Mouse (Mus musculus) retina, adult 2 months (tissue): ENCODE results near the gene Tmem63b.

Experiments used
- DNase-seq: peaks from one replicate; pipeline ENCODE4 v3.0.0-alpha.2; 2012; ENCODE audit warnings: low read depth, low spot score

The Tmem63b gene

GRCm38 (mm10) chr17:45672598-45672997 is 14.1 kb downstream of the Tmem63b start:
- no peak for DNase-seq

DNA sequence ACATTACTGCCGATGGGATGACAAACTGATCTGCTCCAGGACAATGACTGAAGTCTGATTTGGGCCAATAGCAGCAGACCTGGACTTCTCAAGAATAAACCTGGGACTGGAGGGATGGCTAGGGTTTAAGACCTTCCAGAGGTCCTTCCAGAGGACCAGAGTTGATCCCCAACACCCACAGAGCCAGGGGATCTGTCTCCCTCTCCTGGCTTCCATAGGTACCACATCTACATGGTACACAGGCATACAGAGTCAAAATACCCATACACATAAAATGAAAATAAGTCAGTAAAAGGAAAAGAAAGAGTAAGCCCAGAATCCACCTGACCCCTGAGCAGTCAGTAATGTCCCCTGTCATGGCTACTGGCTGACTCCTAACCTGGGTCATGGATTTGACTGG is 14.9 kb downstream of the Tmem63b start:
- DNase-seq, result no peak

- DNase-seq, result no peak
Measured at GRCm38 (mm10) chr17:45667986-45668385, 18.7 kb downstream of the Tmem63b start.

GRCm38 (mm10) chr17:45667481-45667880 is 19.2 kb downstream of the Tmem63b start:
- DNase-seq, result no peak

DNA sequence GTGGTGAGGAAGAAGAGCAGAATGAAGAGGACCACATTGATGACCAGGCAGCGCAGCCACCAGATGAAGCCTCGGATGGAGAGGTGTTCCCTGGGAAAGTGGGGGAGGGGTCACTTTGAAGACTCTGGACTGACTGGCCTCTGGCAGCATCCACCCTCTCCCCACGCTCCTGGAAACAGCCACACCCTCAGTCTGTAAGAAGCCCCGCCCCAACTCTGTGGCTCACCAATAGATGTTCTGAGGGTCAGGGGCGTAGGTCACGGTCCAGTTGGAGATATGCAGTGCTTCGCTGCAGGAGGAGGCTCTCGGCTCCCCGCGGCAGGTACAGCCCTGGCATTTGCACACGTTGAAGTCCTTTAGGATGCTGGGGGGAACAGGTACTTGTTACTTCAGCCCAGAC is 20.6 kb downstream of the Tmem63b start:
- no peak for DNase-seq

DNA sequence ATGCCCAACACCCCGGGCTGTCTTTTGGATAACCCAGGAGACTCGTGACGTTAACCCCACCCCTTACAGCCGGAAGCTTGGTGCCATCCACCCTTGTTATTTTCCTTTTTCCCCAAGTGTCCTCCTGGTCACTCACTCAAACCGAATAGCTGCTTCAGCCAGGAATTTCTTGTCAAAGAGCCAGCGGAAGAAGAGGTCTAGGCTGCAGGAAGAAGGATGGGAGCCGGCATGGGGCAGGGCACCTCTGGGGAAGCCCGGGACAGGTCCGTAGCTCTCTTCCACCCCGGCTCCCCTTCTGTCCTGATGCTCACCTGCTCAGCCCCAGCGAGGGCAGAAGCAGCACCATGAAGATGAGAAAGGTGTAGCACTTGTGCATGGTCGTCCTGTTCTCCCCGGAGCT is 22.1 kb downstream of the Tmem63b start:
- DNase-seq, result no peak

DNA sequence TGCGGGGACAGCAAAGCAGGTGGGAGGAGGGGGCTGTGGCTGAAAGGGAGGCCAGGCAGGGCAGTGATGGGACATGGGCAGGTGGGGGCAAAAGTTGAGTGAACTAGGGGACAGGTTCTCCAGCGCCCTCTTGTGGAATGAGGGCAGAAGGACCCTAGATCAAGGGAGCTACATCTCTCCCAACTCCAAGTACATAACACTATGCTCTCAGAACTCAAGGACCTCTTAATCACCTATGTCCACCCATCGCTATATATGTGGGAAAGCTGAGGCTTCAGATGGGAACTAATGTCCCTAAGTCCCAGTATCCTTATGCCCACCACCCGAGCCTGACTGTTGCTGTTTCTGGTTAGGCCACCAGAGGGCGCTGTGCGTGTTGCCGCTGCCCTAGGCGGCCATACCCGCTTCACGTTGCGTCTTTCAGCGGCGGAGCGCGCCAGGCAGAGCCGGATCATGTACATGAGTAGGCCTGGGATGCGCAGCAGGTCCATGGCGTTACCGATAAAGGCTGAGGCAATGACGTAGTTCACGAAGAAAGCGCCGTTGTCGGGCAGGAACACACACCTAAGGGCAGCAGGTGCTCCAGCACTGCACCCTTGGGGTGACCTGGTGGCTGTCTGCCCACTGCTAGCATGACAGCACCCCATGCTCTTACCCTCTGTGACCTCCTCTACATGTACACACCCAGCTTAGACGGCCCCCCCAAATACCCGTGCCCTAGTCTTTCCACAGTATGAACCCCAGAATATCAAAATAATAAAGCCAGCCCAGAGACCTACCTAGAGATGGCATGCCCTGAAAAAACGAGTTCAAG is 23.4 kb downstream of the Tmem63b start:
- peak; percentile 49 for DNase-seq

DNA sequence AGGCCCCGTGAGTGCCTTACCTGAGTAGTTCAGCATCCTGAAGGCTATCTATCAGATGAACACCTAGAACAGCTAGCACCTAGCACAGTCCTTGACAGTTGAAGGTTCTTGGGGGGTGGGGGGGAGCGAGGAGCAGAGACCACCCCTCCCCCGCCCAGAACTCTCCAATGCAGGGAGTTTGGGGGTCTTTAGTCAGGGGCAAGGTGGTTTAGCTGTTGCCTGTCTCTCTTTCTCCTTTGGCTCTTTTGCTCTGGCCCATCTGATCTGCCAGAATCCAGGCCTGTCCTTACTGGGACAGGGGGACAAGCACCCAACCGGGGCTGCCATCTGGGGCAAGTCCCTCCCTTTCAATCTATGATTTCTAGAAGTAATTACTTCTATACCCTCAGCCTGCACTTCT is 27.5 kb downstream of the Tmem63b start, which contains the start of gene Capn11:
Gene Capn11, minus strand, starts transcription at position 101 of the 400 bp plus-strand sequence.
- DNase-seq, result no peak

GRCm38 (mm10) chr17:45655820-45656219 is 30.9 kb downstream of the Tmem63b start:
- no peak for DNase-seq

DNA sequence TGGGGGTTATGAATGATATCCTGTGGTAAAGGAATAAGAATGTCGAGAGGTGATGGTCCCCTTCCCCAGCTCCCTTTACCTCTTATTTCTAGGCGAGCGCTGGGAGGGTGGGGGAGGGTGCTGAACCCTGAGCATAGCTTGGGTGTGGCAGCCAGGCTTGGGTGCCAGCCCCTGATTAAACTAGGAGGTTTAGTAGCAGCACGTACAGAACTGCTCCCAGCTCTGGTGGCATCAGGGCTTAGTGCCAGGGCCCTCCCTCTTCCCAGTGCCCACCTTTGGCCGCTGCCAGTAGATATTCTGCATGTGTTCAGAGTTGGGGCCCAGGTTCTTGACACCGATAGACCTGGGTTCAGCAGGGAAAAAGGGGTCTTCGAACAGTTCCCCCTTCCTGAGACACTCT is 33.5 kb downstream of the Tmem63b start:
- DNase-seq, result no peak

- no peak for DNase-seq
Measured at GRCm38 (mm10) chr17:45644185-45644584, 42.5 kb downstream of the Tmem63b start.

DNA sequence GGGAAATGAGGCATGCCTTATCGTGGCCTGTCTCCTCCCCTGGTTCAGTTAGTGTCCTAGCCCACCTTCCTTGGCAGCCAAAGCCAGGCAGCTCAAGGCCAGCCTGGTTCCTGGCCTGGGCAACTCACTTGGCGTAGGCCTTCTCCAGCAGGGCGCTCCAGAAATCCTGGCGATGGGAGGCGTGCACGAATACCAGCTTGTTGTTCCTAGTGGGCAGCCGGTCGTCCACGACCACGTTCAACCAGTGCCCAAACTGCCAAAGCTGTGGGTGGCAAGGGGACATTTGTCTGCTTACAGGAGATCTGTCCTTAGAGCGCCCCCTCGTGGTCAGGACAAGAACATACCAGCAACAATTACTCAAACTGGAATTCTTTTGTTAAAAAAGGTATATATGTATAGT is 44.0 kb downstream of the Tmem63b start:
- DNase-seq, result peak; percentile 30

GRCm38 (mm10) chr17:45641981-45642380 is 44.7 kb downstream of the Tmem63b start:
- DNase-seq, result no peak

- DNase-seq, result no peak
Measured at GRCm38 (mm10) chr17:45638596-45639295, 48.0 kb downstream of the Tmem63b start.

DNA sequence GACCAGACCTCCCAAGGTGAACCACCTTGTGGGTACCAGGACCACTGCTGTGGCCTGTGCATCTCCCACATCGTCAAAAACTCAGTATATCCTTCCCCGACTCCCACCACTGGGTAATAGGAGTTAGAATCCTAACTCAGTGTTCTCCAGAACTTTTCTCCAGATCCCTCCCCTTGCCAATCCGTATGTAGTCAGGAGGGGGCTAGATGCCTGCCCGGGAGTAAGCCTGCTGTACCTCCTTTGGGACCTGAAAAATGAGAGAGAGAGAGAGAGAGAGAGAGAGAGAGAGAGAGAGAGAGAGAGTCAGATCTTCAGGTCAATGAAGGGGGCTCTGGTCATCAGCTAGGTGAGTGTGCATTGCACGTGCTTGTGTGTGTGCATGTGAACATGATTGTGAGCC is 52.7 kb downstream of the Tmem63b start:
- no peak for DNase-seq

DNA sequence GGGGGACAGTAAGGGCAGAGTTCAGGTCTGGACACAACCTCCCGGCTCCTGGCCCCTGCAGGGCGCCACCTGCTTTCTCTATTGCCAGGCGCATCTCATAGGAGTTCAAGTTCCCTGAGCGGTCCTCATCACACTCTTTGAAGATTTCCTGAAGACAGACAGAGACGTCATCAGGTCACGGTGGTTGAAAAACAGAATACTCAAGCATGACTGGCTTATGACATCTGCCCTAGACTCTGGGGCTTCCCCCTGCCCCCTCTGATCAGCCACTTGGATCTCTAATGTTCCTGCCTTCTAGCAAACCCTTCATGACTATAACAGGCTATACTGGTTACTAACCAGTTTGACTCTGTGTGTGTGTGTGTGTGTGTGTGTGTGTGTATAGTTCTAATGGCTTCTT is 54.8 kb downstream of the Tmem63b start:
- DNase-seq, result no peak

- no peak for DNase-seq
Measured at GRCm38 (mm10) chr17:45630992-45631391, 55.7 kb downstream of the Tmem63b start.

DNA sequence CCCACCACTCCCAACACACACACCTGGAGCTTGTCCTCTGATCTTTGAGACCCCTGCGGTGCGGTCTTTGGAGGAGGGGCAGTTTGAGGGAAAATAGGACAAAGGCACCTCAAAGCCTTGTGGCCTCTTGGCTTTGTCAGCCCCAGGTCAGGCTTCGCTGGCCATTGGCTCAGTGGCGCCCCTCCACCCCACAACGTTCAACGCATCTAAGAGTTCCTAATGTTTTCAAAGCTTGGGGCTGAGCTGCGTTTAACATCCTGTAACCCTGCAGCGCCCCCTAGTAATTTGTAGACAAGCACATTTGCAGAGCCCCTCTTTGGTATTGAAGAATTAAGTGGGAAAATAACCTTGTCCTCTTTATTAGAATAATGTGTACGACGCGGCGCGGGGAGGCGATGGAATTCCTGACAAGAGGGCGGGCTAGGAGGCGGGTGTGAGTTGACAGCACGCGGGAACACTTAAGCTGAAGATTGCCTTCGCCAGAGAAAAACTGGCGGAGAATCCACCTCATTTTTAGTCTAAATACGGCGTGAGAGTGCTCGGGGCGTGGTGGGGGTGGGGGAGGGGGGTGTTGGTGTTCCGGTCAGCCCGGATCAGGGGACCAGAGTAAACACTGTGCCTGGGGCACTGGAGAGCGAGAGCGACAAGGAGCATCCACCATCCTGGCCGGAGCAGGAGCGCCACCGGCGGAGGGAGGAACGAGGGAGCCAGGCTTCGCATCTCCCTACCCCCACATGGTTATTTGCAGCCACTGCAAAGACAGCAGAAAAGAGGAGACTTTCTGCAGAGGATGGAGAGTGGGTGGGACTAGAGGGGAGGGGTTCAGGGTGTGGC is 56.6 kb downstream of the Tmem63b start:
- DNase-seq, result peak; percentile 44

- no peak for DNase-seq
Measured at GRCm38 (mm10) chr17:45628885-45629855, 57.5 kb downstream of the Tmem63b start.

DNA sequence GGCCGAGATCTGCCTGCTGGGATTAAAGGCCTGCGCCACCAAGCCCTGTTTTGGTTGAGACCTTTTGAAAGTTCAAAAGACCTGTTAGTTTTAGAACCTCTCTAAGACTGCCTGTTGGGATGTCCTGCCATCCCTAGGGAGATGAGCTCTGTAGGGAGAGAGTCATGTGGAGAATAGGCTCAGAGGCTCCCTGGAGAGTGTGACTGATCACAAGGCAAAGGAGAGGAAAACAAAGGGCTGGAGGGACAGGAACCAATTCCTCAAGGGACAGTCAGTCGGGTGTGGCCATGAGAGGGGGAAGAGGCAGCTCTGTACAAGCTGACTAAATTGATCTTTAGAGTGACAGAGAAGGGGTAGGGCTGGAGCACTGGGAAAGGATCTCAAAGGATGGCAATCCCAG is 58.5 kb downstream of the Tmem63b start:
- DNase-seq, result no peak

GRCm38 (mm10) chr17:45626577-45627134 is 60.0 kb downstream of the Tmem63b start:
- DNase-seq, result peak; percentile 62
